Mouse (Mus musculus) testis, adult 2 months (tissue): ENCODE data around the gene Asic2. TPM values are rescaled to one million over a fixed set of nuclear protein-coding genes. Genes with fewer than 3 reads are reported as not detected.

Source experiments
- H3K27ac ChIP-seq: fragments of 200-500 bp; 2 replicates; pipeline ENCODE4 v1.5.1; 2012; ENCODE audit warnings: low read depth, low read length; ENCODE audit not compliant: control insufficient read depth, insufficient read depth
- H3K27me3 ChIP-seq: fragments of 200-500 bp; 2 replicates; pipeline ENCODE4 v1.6.1; 2012; ENCODE audit warnings: mild to moderate bottlenecking, low read length, moderate library complexity; ENCODE audit not compliant: control insufficient read depth, insufficient read depth
- H3K36me3 ChIP-seq: fragments of 200-500 bp; 2 replicates; pipeline ENCODE4 v1.6.1; 2012; ENCODE audit warnings: mild to moderate bottlenecking, low read length; ENCODE audit not compliant: control insufficient read depth, insufficient read depth
- H3K4me1 ChIP-seq: fragments of 200-500 bp; 2 replicates; pipeline ENCODE4 v1.6.1; 2012; ENCODE audit warnings: low read length; ENCODE audit not compliant: control insufficient read depth, insufficient read depth
- H3K4me3 ChIP-seq: fragments of 200-500 bp; 2 replicates; pipeline ENCODE4 v1.5.1; 2012; ENCODE audit warnings: low read depth, mild to moderate bottlenecking, low read length, moderate library complexity, mixed read lengths; ENCODE audit not compliant: control insufficient read depth
- CTCF ChIP-seq: fragments of 200-500 bp; IDR thresholded peaks from 2 replicates; pipeline ENCODE4 v1.5.1; 2012; ENCODE audit warnings: low read depth, mild to moderate bottlenecking, inconsistent platforms, low read length, moderate library complexity; ENCODE audit not compliant: control insufficient read depth, insufficient read depth, insufficient replicate concordance
- POLR2A ChIP-seq: fragments of 200-500 bp; IDR thresholded peaks from 2 replicates; pipeline ENCODE4 v1.6.1; 2012; ENCODE audit warnings: low read depth, mild to moderate bottlenecking, inconsistent platforms, low read length, moderate library complexity; ENCODE audit not compliant: control insufficient read depth
- polyA plus RNA-seq: library from polyadenylated mRNA; depleted of rRNA; stranded (reverse); fragments of >200 nt; gene quantifications from 2 replicates; pipeline ENCODE4 v1.2.3, GENCODE M21; 2012

Gene Asic2
- polyA plus RNA-seq, 1 experiment = 0.41 TPM

GRCm38 (mm10) chr11:81915501-81915900 lies 52.8 kb downstream of the Asic2 start:
- Histone ChIP-seq H3K27me3 (no peaks in the 10 kb centered on the region), H3K36me3 (no peaks in the 10 kb centered on the region), H3K27ac (no peak overlapping the region), H3K4me3 (no peak overlapping the region), H3K4me1 (no peaks in the 10 kb centered on the region)
- no peak for TF ChIP-seq POLR2A
- no peak for TF ChIP-seq CTCF

DNA sequence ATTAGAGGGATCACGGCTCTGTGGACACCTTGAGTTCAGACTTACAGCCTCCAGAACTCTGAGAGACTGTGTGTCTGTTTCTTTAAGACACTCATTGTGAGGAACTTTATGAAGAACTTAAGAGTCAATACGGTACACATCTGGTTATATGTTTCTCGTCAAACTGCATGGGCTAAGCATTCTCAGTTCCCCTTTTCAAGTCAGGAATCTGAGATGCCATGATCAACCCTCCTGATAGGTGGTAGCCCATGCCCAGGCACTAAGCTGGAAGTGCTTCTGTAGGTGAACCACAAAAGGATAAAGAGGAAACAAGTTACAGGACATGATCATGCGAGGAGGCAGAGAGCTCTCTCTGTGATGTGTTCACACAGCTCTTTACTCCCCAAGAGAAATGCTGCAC lies 55.2 kb downstream of the Asic2 start:
- no peaks in the 10 kb centered on the region for H3K27me3 ChIP-seq
- no peaks in the 10 kb centered on the region for H3K36me3 ChIP-seq
- no peak overlapping the region for H3K27ac ChIP-seq
- no peak overlapping the region for H3K4me3 ChIP-seq
- no peaks in the 10 kb centered on the region for H3K4me1 ChIP-seq
- TF ChIP-seq POLR2A = no peak
- TF ChIP-seq CTCF = no peak

DNA sequence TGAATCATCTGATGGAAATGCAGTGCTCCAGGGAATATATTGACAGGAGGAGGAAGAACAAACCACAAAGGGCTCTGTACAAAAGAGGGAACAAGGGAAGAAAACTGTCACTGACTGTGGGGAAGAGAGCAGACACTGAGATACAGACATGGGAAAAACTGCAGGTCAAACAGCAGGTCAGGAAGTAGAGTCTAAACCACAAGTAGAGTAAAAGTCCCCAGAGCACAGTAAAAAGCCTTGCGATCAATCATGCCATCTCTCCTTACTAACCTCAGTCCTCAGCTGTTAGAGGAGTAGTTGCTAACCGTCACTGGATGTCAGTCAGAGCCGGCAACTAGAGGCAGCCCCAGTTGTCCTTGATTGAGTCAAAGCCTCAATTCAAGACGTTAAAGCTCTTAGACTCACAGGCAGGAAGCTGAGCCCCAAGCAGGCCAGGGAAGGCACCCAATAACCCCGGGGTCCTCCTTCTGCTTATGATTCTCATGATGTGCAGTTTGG lies 58.8 kb downstream of the Asic2 start:
- Histone ChIP-seq H3K4me3 (no peak overlapping the region), H3K36me3 (no peaks in the 10 kb centered on the region), H3K27ac (no peak overlapping the region), H3K27me3 (no peaks in the 10 kb centered on the region), H3K4me1 (no peaks in the 10 kb centered on the region)
- no peak for TF ChIP-seq POLR2A
- no peak for TF ChIP-seq CTCF

DNA sequence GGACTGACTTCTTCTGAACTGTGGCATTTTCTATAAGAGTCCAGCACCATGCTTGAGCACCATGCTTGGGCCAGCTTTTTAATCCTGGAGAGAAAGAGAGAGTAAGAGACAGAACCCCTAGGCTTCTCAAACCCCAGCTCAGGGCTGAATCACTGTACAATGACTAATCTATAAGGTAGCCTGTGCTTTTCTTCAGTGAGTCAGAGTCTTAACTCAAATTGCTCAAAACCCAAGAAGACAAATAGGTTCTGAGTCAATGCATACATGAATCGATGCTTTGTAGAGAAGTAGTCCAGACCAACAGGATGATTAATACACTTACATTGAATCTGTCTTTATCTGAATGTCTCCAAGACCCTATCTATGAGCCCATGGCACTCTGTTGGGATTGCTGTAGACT lies 59.5 kb downstream of the Asic2 start:
- H3K4me1 ChIP-seq = no peaks in the 10 kb centered on the region
- H3K4me3 ChIP-seq = no peak overlapping the region
- H3K27me3 ChIP-seq = no peaks in the 10 kb centered on the region
- TF ChIP-seq POLR2A (no peak), CTCF (no peak)
- no peaks in the 10 kb centered on the region for H3K36me3 ChIP-seq
- H3K27ac ChIP-seq = no peak overlapping the region

DNA sequence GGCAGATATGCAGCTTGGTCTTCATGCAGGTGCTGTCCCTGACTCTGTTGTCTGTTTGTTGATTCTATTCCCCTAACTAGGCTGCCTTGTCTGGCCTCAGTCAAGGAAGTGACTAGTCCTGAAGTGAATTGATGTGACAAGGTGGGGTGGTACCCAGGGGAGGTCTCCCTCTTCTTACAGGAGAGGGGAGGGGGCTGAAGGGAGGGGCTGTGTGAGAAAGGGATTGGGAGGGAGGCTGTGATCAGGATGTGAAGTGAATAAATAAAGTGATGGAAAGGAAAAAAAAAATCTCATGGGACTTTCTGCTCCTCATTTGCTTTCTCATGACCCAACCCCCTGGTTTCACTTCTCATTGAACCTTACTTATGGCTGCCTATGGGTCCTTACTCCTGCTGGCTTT lies 65.9 kb downstream of the Asic2 start:
- no peak overlapping the region for H3K27ac ChIP-seq
- no peaks in the 10 kb centered on the region for H3K4me1 ChIP-seq
- no peaks in the 10 kb centered on the region for H3K36me3 ChIP-seq
- TF ChIP-seq POLR2A = no peak
- no peak for TF ChIP-seq CTCF
- no peak overlapping the region for H3K4me3 ChIP-seq
- H3K27me3 ChIP-seq = no peaks in the 10 kb centered on the region

- TF ChIP-seq CTCF (no peak), POLR2A (no peak)
- no peak overlapping the region for H3K4me3 ChIP-seq
- no peaks in the 10 kb centered on the region for H3K36me3 ChIP-seq
- no peak overlapping the region for H3K27ac ChIP-seq
- no peaks in the 10 kb centered on the region for H3K4me1 ChIP-seq
- no peaks in the 10 kb centered on the region for H3K27me3 ChIP-seq
Measured at GRCm38 (mm10) chr11:81897547-81898354, 70.5 kb downstream of the Asic2 start.

DNA sequence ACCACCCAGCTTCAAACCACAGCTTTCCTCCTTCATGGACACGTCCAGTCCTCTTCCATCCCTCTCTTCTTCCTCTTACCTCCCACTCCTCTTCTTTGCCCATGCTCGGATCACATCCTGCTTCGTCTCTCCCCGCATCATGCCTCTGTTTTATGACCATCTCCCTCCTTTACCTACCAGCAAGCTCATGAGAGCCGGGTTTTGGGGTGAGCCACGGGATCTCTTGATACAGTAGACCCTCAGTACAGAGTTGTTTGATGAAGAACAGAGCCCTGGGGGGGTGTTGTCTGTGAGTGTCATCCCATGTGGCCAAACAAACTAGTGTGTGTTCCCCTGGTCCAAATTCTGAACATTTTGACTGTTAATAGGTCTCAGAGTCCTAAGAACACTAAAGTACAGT lies 71.7 kb downstream of the Asic2 start:
- Histone ChIP-seq H3K4me1 (no peaks in the 10 kb centered on the region), H3K27ac (no peak overlapping the region), H3K36me3 (no peaks in the 10 kb centered on the region), H3K27me3 (no peaks in the 10 kb centered on the region), H3K4me3 (no peak overlapping the region)
- TF ChIP-seq CTCF (no peak), POLR2A (no peak)
